Comparison of ENCODE assay signal across 14 mouse cellular contexts in the genomic region with DNA sequence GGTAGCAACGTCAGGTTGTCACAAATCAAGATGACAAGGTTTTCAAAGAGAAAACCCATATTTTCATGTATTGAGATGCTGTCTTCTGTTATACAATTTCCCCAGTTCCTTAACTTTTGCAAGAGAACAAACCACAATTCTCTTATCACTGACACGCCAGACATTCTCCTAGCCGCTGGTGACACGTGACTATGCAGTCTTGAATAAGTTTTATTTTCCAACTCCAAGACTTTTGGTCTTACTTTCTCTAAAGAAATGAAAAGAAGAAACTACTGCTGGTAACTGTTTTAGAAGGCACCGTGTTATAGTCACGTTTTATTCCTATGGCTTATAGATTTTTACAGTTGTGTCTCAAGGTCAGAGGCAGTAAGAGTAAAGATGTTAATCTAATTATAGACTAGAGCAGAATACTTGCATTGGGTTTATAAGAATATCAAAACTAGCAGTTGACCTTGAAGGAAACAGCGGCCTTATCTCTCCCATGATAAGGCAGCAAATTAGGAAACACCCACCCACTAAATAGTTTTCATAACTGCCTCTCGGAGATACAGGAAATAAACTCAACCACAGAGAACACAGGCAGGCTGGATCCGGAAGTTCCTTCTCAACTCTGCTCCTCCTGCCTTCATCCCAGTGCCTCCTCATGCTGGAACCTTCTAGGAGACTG. TPM values are rescaled to one million over a fixed set of nuclear protein-coding genes. Genes with fewer than 3 reads are reported as not detected.
A peak's percentile ranks its signal among the peaks of the same experiment; 100 is the strongest.
DNase-seq lines count a peak whose midpoint lies in the region; ATAC-seq and TF ChIP-seq lines count a peak whose summit lies in the region.
"Had no signal": no experiment of that assay in that cellular context is flagged by ENCODE, and none has a peak within 500 bp of the region (broad histone marks: within the 10 kb centered on the region; RNA-seq: fewer than 3 reads in every experiment).

No protein-coding gene starts in this region.

- intact Hi-C loops in heart, postnatal 14 days (cut with DNase I), result no loop called here
- intact Hi-C loops in left cerebral cortex, postnatal 14 days (cut with DNase I), result no loop called here

- H3K9me3 ChIP-seq in heart, embryonic 11.5 days (replicated peaks; ENCODE audit: control insufficient read depth, low read length), result no peaks in the 10 kb centered on the region
- H3K9me3 ChIP-seq in E14TG2a.4 (ENCODE audit: low read length), result no peaks in the 10 kb centered on the region
- H3K9me3 ChIP-seq in heart, embryonic 15.5 days (replicated peaks), result no peaks in the 10 kb centered on the region
- no peaks in the 10 kb centered on the region for H3K9me3 ChIP-seq in forebrain, postnatal 0 days (ENCODE audit: low read length)
- no peaks in the 10 kb centered on the region for H3K9me3 ChIP-seq in neural tube, embryonic 15.5 days (replicated peaks)
- H3K9me3 ChIP-seq: embryonic facial prominence, embryonic 10.5 days; limb, embryonic 10.5 days; neural tube, embryonic 13.5 days had no signal

- H3K27me3 ChIP-seq in heart, embryonic 11.5 days (ENCODE audit: control insufficient read depth, insufficient read depth, low read length), result no peaks in the 10 kb centered on the region
- H3K27me3 ChIP-seq in E14TG2a.4 (ENCODE audit: insufficient read depth, low read length), result no peaks in the 10 kb centered on the region
- H3K27me3 ChIP-seq in heart, embryonic 15.5 days, result no peaks in the 10 kb centered on the region
- no peaks in the 10 kb centered on the region for H3K27me3 ChIP-seq in forebrain, postnatal 0 days (ENCODE audit: insufficient read depth, low read length)
- H3K27me3 ChIP-seq in neural tube, embryonic 15.5 days (replicated peaks), result no peaks in the 10 kb centered on the region
- H3K27me3 ChIP-seq: CH12.LX; neural tube, embryonic 13.5 days had no signal

- no peak for ATAC-seq in heart, embryonic 11.5 days (replicated peaks; ENCODE audit: insufficient number of reproducible peaks, low FRiP score, low TSS enrichment)
- ATAC-seq in heart, embryonic 15.5 days (replicated peaks; ENCODE audit: insufficient number of reproducible peaks, insufficient read depth, low FRiP score, low read depth), result no peak
- ATAC-seq in forebrain, postnatal 0 days, result no peak
- ATAC-seq in neural tube, embryonic 15.5 days (ENCODE audit: low FRiP score), result no peak

- no peak overlapping the region for H3K9ac ChIP-seq in heart, embryonic 11.5 days (ENCODE audit: low read depth, low read length)
- H3K9ac ChIP-seq in heart, embryonic 15.5 days, result no peak overlapping the region
- H3K9ac ChIP-seq in forebrain, postnatal 0 days, result no peak overlapping the region
- H3K9ac ChIP-seq in neural tube, embryonic 15.5 days (replicated peaks), result no peak overlapping the region
- H3K9ac ChIP-seq: neural tube, embryonic 13.5 days had no signal

- peak overlapping the region; percentile 80 for H3K27ac ChIP-seq in heart, embryonic 11.5 days (ENCODE audit: low read depth, low read length)
- H3K27ac ChIP-seq in heart, embryonic 15.5 days, result peak overlapping the region; percentile 84
- H3K27ac ChIP-seq in forebrain, postnatal 0 days (ENCODE audit: low read depth, low read length), result no peak overlapping the region
- no peak overlapping the region for H3K27ac ChIP-seq in neural tube, embryonic 15.5 days (replicated peaks)
- H3K27ac ChIP-seq: limb, embryonic 10.5 days; neural tube, embryonic 13.5 days had no signal

- TF ChIP-seq CTCF in E14TG2a.4 (conservative IDR thresholded peaks at IDR 0.05; ENCODE audit: low read length), result no peak
- no peak for TF ChIP-seq CTCF in forebrain, postnatal 0 days (IDR thresholded peaks at IDR 0.05; ENCODE audit: low read depth)

- H3K36me3 ChIP-seq in heart, embryonic 11.5 days (ENCODE audit: control insufficient read depth, insufficient read depth, low read length), result no peaks in the 10 kb centered on the region
- H3K36me3 ChIP-seq in E14TG2a.4 (ENCODE audit: insufficient read depth, low read length), result peaks cover 30% of the 10 kb centered on the region
- 0 out of 2 replicates have a peak, but pooled peaks cover 3% of the 10 kb centered on the region for H3K36me3 ChIP-seq in heart, embryonic 15.5 days
- H3K36me3 ChIP-seq in forebrain, postnatal 0 days (ENCODE audit: insufficient read depth), result no peaks in the 10 kb centered on the region
- H3K36me3 ChIP-seq in neural tube, embryonic 15.5 days, result no peaks in the 10 kb centered on the region
- H3K36me3 ChIP-seq: embryonic facial prominence, embryonic 10.5 days; limb, embryonic 10.5 days; neural tube, embryonic 13.5 days had no signal

- no peak overlapping the region for H3K4me3 ChIP-seq in heart, embryonic 11.5 days (ENCODE audit: low read depth, low read length)
- peak overlapping the region; percentile 53 for H3K4me3 ChIP-seq in E14TG2a.4 (replicated peaks; ENCODE audit: low read length)
- no peak overlapping the region for H3K4me3 ChIP-seq in heart, embryonic 15.5 days
- H3K4me3 ChIP-seq in forebrain, postnatal 0 days (ENCODE audit: low read depth, low read length), result no peak overlapping the region
- no peak overlapping the region for H3K4me3 ChIP-seq in neural tube, embryonic 15.5 days (replicated peaks)

- WGBS in heart, embryonic 11.5 days (ENCODE audit: insufficient replicate concordance), result 34% methylated on average over 9 of the region's 9 CpGs
- 20% methylated on average over 9 of the region's 9 CpGs for WGBS in heart, embryonic 15.5 days
- 93% methylated on average over 9 of the region's 9 CpGs for WGBS in forebrain, postnatal 0 days
- 88% methylated on average over 9 of the region's 9 CpGs for WGBS in neural tube, embryonic 15.5 days

- no peak for DNase-seq in heart, postnatal 14 days
- peak; percentile 52 for DNase-seq in lung, postnatal 36 days
- no peak for DNase-seq in left cerebral cortex, postnatal 14 days (ENCODE audit: low spot score in 2 of 2)
- no peak for DNase-seq in forebrain, postnatal 0 days
- DNase-seq: adrenal gland, postnatal 25 days; gastrocnemius, postnatal 14 days had no signal

- peaks cover 16% of the 10 kb centered on the region for H3K4me1 ChIP-seq in heart, embryonic 11.5 days (ENCODE audit: control insufficient read depth, insufficient read depth, low read length)
- H3K4me1 ChIP-seq in E14TG2a.4 (replicated peaks; ENCODE audit: low read depth, low read length), result peaks cover 60% of the 10 kb centered on the region
- H3K4me1 ChIP-seq in heart, embryonic 15.5 days (replicated peaks), result peaks cover 41% of the 10 kb centered on the region
- no peaks in the 10 kb centered on the region for H3K4me1 ChIP-seq in forebrain, postnatal 0 days (ENCODE audit: insufficient read depth)
- no peaks in the 10 kb centered on the region for H3K4me1 ChIP-seq in neural tube, embryonic 15.5 days
- H3K4me1 ChIP-seq: embryonic facial prominence, embryonic 10.5 days; limb, embryonic 10.5 days; neural tube, embryonic 13.5 days had no signal

- H3K4me2 ChIP-seq in heart, embryonic 11.5 days, result peak overlapping the region; percentile 48
- peak overlapping the region; percentile 46 for H3K4me2 ChIP-seq in heart, embryonic 15.5 days
- H3K4me2 ChIP-seq in forebrain, postnatal 0 days (ENCODE audit: low read depth), result no peak overlapping the region
- no peak overlapping the region for H3K4me2 ChIP-seq in neural tube, embryonic 15.5 days

RNA-seq across cellular contexts. Expression of gene Dapp1, which starts 12.4 kb away (rescaled TPM):
- 14.0 and 15.4 TPM in 2 replicates for polyA plus RNA-seq in heart, embryonic 11.5 days (2014; fragmentation: Nextera tagmentation; extraction: Ambion mirVana)
- 1 to 10 TPM; 3.8 to 5.0 TPM for total RNA-seq in heart, postnatal 14 days (2021)
- 18.4 TPM in 2 replicates for polyA plus RNA-seq in heart, embryonic 15.5 days (2015; fragmentation: Nextera tagmentation; extraction: Ambion mirVana)
- 1 to 10 TPM; 2.9 to 3.0 TPM for total RNA-seq in left cerebral cortex, postnatal 14 days (2021)
- total RNA-seq in forebrain, postnatal 0 days (2014; rRNA removed), result 4.3 and 4.9 TPM in 2 replicates
- polyA plus RNA-seq in forebrain, postnatal 0 days (2015; fragmentation: Nextera tagmentation; extraction: Ambion mirVana), result 2.8 and 3.3 TPM in 2 replicates
- 1.5 and 7.7 TPM in 2 replicates for polyA plus RNA-seq in neural tube, embryonic 15.5 days (2015; fragmentation: Nextera tagmentation; extraction: Ambion mirVana)

RNA-seq across cellular contexts. Expression of gene Lamtor3, which starts 50.6 kb away (rescaled TPM):
- polyA plus RNA-seq in heart, embryonic 11.5 days (2014; fragmentation: Nextera tagmentation; extraction: Ambion mirVana), result 97.0 and 97.2 TPM in 2 replicates
- 10 to 100 TPM; 88.9 to 90.3 TPM for total RNA-seq in heart, postnatal 14 days (2021)
- polyA plus RNA-seq in heart, embryonic 15.5 days (2015; fragmentation: Nextera tagmentation; extraction: Ambion mirVana), result 100 and 108 TPM in 2 replicates
- total RNA-seq in left cerebral cortex, postnatal 14 days (2021), result 10 to 100 TPM; 67.3 to 79.5 TPM
- total RNA-seq in forebrain, postnatal 0 days (2014; rRNA removed), result 105 and 116 TPM in 2 replicates
- polyA plus RNA-seq in forebrain, postnatal 0 days (2015; fragmentation: Nextera tagmentation; extraction: Ambion mirVana), result 112 and 123 TPM in 2 replicates
- polyA plus RNA-seq in neural tube, embryonic 15.5 days (2015; fragmentation: Nextera tagmentation; extraction: Ambion mirVana), result 128 and 132 TPM in 2 replicates

Comparison
In these comparisons a context has a peak if more than half of its experiments do, and no peak if none do; other contexts are left out.
1. H3K27ac ChIP-seq: peak in heart, embryonic 11.5 days (single experiment) and heart, embryonic 15.5 days (single experiment); none in forebrain, postnatal 0 days (single experiment) and neural tube, embryonic 15.5 days (single experiment).
2. H3K4me2 ChIP-seq: peak in heart, embryonic 11.5 days (single experiment) and heart, embryonic 15.5 days (single experiment); none in forebrain, postnatal 0 days (single experiment) and neural tube, embryonic 15.5 days (single experiment).